ENCODE assay signal across 8 mouse cellular contexts in the genomic region with DNA sequence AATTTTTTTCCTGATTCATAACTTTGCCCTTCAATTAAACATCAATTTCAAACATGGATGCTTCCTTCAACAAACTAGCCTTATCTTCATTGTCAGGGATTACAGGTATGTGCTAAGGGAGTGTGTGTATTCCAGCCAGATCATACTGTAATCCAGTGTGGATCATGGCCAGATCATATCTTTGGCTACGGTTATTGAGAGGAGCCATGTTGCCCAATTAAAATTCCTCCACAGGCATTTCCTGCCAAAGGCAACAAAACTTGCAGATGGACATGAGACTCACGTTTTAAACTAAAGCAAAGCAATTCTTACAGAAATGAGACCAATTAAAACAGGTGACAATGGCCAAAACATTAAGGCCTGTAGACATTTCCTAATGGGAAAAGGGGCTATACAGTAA. TPM values are rescaled to one million over a fixed set of nuclear protein-coding genes. Genes with fewer than 3 reads are reported as not detected.
DNase-seq lines count a peak whose midpoint lies in the region; ATAC-seq and TF ChIP-seq lines count a peak whose summit lies in the region.

No protein-coding gene starts in this region.

- no peak for DNase-seq in heart, postnatal 4 days
- DNase-seq in NIH3T3 (ENCODE audit: low read depth), result peak; percentile 77
- DNase-seq in heart, postnatal 0 days (ENCODE audit: low spot score), result no peak
- no peak for DNase-seq in frontal cortex, postnatal 25 days (ENCODE audit: low spot score in 2 of 2)
- no peak for DNase-seq in right cerebral cortex, postnatal 36 days (ENCODE audit: low spot score in 2 of 2)
- no peak for DNase-seq in left cerebral cortex, postnatal 14 days (ENCODE audit: low spot score in 2 of 2)

- H3K9ac ChIP-seq in heart, embryonic 12.5 days, result no peak overlapping the region
- peak overlapping the region; percentile 32; the same call in 1 of the 2 replicates for H3K9ac ChIP-seq in heart, postnatal 0 days (replicated peaks; ENCODE audit: low read depth, low read length)

- TF ChIP-seq EP300 in heart, postnatal 0 days (IDR thresholded peaks at IDR 0.05; ENCODE audit: low read depth), result no peak

- H3K9me3 ChIP-seq in heart, embryonic 12.5 days (replicated peaks), result no peaks in the 10 kb centered on the region
- H3K9me3 ChIP-seq in heart, postnatal 0 days (replicated peaks; ENCODE audit: control insufficient read depth, low read length), result no peaks in the 10 kb centered on the region

- peaks cover 36% of the 10 kb centered on the region for H3K79me2 ChIP-seq in macrophage (ENCODE audit: inconsistent target)

- intact Hi-C loops in left cerebral cortex, postnatal 14 days (cut with DNase I), result loop anchor here (5.0 to 10.0 kb wide), 2 partner anchors 276 to 928 kb away; partner anchors contain the start of gene Slc35f1

- H3K27ac ChIP-seq in heart, embryonic 12.5 days (ENCODE audit: poor library complexity, severe bottlenecking), result no peak overlapping the region
- H3K27ac ChIP-seq in heart, postnatal 0 days (ENCODE audit: low read depth), result peak overlapping the region; percentile 62
- H3K27ac ChIP-seq in macrophage, result no peak overlapping the region

- H3K36me3 ChIP-seq in heart, embryonic 12.5 days, result no peaks in the 10 kb centered on the region
- no peaks in the 10 kb centered on the region for H3K36me3 ChIP-seq in heart, postnatal 0 days (replicated peaks; ENCODE audit: control insufficient read depth, insufficient read depth, low read length)
- H3K36me3 ChIP-seq in macrophage (ENCODE audit: inconsistent target), result no peaks in the 10 kb centered on the region

- H3K4me1 ChIP-seq in heart, embryonic 12.5 days (replicated peaks), result peaks cover 20% of the 10 kb centered on the region
- H3K4me1 ChIP-seq in heart, postnatal 0 days (ENCODE audit: control insufficient read depth, insufficient read depth), result peaks cover 27% of the 10 kb centered on the region

- ATAC-seq in heart, embryonic 12.5 days (ENCODE audit: insufficient number of reproducible peaks, low FRiP score), result no peak
- ATAC-seq in heart, postnatal 0 days (ENCODE audit: insufficient read depth, low read depth), result no peak

- H3K27me3 ChIP-seq in heart, embryonic 12.5 days (replicated peaks), result no peaks in the 10 kb centered on the region
- H3K27me3 ChIP-seq in heart, postnatal 0 days (ENCODE audit: control insufficient read depth, insufficient read depth, low read length), result no peaks in the 10 kb centered on the region

- WGBS in heart, embryonic 12.5 days, result 58% methylated on average over 2 of the region's 2 CpGs
- WGBS in heart, postnatal 0 days, result 28% methylated on average over 2 of the region's 2 CpGs
- 54% methylated on average over 2 of the region's 2 CpGs for WGBS in macrophage (ENCODE audit: missing documents)

- peak overlapping the region; percentile 82 for H3K4me3 ChIP-seq in heart, embryonic 12.5 days
- peak overlapping the region; percentile 95 for H3K4me3 ChIP-seq in heart, postnatal 0 days (ENCODE audit: low read depth, low read length)
- peak overlapping the region; percentile 31 for H3K4me3 ChIP-seq in macrophage (ENCODE audit: inconsistent target)

- H3K4me2 ChIP-seq in heart, embryonic 12.5 days, result peak overlapping the region; percentile 66
- H3K4me2 ChIP-seq in heart, postnatal 0 days (ENCODE audit: low read depth, low read length), result peak overlapping the region; percentile 60

- no peak for TF ChIP-seq CTCF in heart, postnatal 0 days (IDR thresholded peaks at IDR 0.05; ENCODE audit: low read depth)

RNA-seq across cellular contexts. Expression of gene Nus1, which starts 0.9 kb away (rescaled TPM):
- 11.4 TPM in 2 replicates for polyA plus RNA-seq in heart, embryonic 12.5 days (2016; fragmentation: Nextera tagmentation; extraction: Ambion mirVana)
- 10 to 100 TPM; 28.3 to 32.9 TPM for total RNA-seq in heart, postnatal 4 days (2021)
- total RNA-seq in heart, postnatal 0 days (2014; rRNA removed; ENCODE audit: low replicate concordance), result 8.0 and 11.6 TPM in 2 replicates
- polyA plus RNA-seq in heart, postnatal 0 days (2015; fragmentation: Nextera tagmentation; extraction: Ambion mirVana), result 6.5 and 7.2 TPM in 2 replicates
- 10 to 100 TPM; 21.0 to 66.6 (median 48.2) TPM for total RNA-seq in macrophage (2018; cell fraction: chromatin; rRNA removed)
- 10 to 100 TPM; 48.6 to 84.1 (median 65.0) TPM for total RNA-seq in macrophage (2018; cell fraction: cytosol; rRNA removed)
- 10 to 100 TPM; 34.2 to 85.1 (median 52.7) TPM for total RNA-seq in macrophage (2018; cell fraction: nucleus; rRNA removed)
- polyA plus RNA-seq in macrophage (2018), result 44.4 to 79.7 TPM (median 58.4 TPM) in 3 replicates
- 10 to 100 TPM; 61.3 to 68.3 TPM for total RNA-seq in left cerebral cortex, postnatal 14 days (2021)

RNA-seq across cellular contexts. Expression of gene Nepn, which starts 27.7 kb away (rescaled TPM):
- polyA plus RNA-seq in heart, embryonic 12.5 days (2016; fragmentation: Nextera tagmentation; extraction: Ambion mirVana), result not detected in 2 replicates
- total RNA-seq in heart, postnatal 4 days (2021), result under 1 TPM in 1 of 2 experiments, not detected in 1; 0.19 TPM
- total RNA-seq in heart, postnatal 0 days (2014; rRNA removed; ENCODE audit: low replicate concordance), result not detected in 2 replicates
- polyA plus RNA-seq in heart, postnatal 0 days (2015; fragmentation: Nextera tagmentation; extraction: Ambion mirVana), result 0.10 TPM in 1 of 2 replicates, not detected in the other
- not detected for total RNA-seq in macrophage (2018; cell fraction: chromatin; rRNA removed)
- under 1 TPM in 1 of 26 experiments, not detected in 25; 0.09 TPM for total RNA-seq in macrophage (2018; cell fraction: cytosol; rRNA removed)
- total RNA-seq in macrophage (2018; cell fraction: nucleus; rRNA removed), result not detected
- not detected in 3 replicates for polyA plus RNA-seq in macrophage (2018)
- total RNA-seq in left cerebral cortex, postnatal 14 days (2021), result not detected

RNA-seq across cellular contexts. Expression of gene Gopc, which starts 34.5 kb away (rescaled TPM):
- polyA plus RNA-seq in heart, embryonic 12.5 days (2016; fragmentation: Nextera tagmentation; extraction: Ambion mirVana), result 20.2 and 23.3 TPM in 2 replicates
- total RNA-seq in heart, postnatal 4 days (2021), result 10 to 100 TPM; 19.2 to 19.6 TPM
- total RNA-seq in heart, postnatal 0 days (2014; rRNA removed; ENCODE audit: low replicate concordance), result 7.4 and 8.1 TPM in 2 replicates
- polyA plus RNA-seq in heart, postnatal 0 days (2015; fragmentation: Nextera tagmentation; extraction: Ambion mirVana), result 9.2 and 10.1 TPM in 2 replicates
- 10 to 100 TPM in 25 of 26 experiments, 1 to 10 TPM in 1; 8.4 to 50.3 (median 26.0) TPM for total RNA-seq in macrophage (2018; cell fraction: chromatin; rRNA removed)
- 10 to 100 TPM in 25 of 26 experiments, 1 to 10 TPM in 1; 9.4 to 22.1 (median 17.7) TPM for total RNA-seq in macrophage (2018; cell fraction: cytosol; rRNA removed)
- 10 to 100 TPM in 25 of 26 experiments, 1 to 10 TPM in 1; 9.7 to 47.5 (median 21.5) TPM for total RNA-seq in macrophage (2018; cell fraction: nucleus; rRNA removed)
- 14.8 to 20.4 TPM (median 19.9 TPM) in 3 replicates for polyA plus RNA-seq in macrophage (2018)
- total RNA-seq in left cerebral cortex, postnatal 14 days (2021), result 10 to 100 TPM; 51.1 to 52.7 TPM

RNA-seq across cellular contexts. Expression of gene Gm26741, which starts 57.9 kb away (rescaled TPM):
- polyA plus RNA-seq in heart, embryonic 12.5 days (2016; fragmentation: Nextera tagmentation; extraction: Ambion mirVana), result not detected in 2 replicates
- total RNA-seq in heart, postnatal 4 days (2021), result not detected
- total RNA-seq in heart, postnatal 0 days (2014; rRNA removed; ENCODE audit: low replicate concordance), result not detected in 2 replicates
- not detected in 2 replicates for polyA plus RNA-seq in heart, postnatal 0 days (2015; fragmentation: Nextera tagmentation; extraction: Ambion mirVana)
- total RNA-seq in macrophage (2018; cell fraction: chromatin; rRNA removed), result not detected
- total RNA-seq in macrophage (2018; cell fraction: cytosol; rRNA removed), result not detected
- not detected for total RNA-seq in macrophage (2018; cell fraction: nucleus; rRNA removed)
- not detected in 3 replicates for polyA plus RNA-seq in macrophage (2018)
- not detected for total RNA-seq in left cerebral cortex, postnatal 14 days (2021)

Comparison
In these comparisons a context has a peak if more than half of its experiments do, and no peak if none do; other contexts are left out.
1. H3K4me3 ChIP-seq: peak in every context shown above with its lines; median percentile 95 in heart, postnatal 0 days; 82 in heart, embryonic 12.5 days; 31 in macrophage.